Mouse (Mus musculus): ENCODE data around the gene Kidins220.

DNA sequence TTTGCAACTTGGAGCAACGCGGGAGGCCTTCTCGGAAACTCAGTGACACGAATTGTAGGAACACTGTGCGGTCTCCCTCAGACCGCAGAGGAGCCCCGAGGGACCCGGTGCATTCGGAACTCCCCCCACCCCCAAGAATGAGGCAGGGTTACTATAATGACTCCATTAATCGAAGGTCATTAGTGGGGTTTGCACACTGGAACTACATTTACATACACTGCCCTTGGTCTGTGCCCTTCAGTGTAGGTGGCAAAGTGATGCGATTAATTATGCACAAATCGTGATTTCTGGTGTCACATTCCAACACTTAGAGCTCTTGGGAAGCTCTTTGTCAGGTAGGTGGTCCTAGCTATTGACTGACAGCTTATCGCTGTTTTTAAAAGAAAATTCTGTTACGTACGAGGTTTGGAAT lies 121.9 kb downstream of the Kidins220 start:
- no peak for TF ChIP-seq CTCF (IDR thresholded peaks at IDR 0.05; ENCODE audit: low read depth, low read length)
- no peak for TF ChIP-seq EP300 (IDR thresholded peaks at IDR 0.05; ENCODE audit: insufficient read depth, low read depth, low read length)
- no peak for TF ChIP-seq POLR2A (IDR thresholded peaks at IDR 0.05; ENCODE audit: insufficient read depth, low read length)

Data from ES-Bruce4 (cell line).